Mouse (Mus musculus) liver, embryonic 14.5 days (tissue): ENCODE measurements around the gene Kalrn. TPM values are rescaled to one million over a fixed set of nuclear protein-coding genes. Genes with fewer than 3 reads are reported as not detected.

Experiments used
- ATAC-seq: fragments of 200-750 bp; cut with Nextera tagmentation; 2 replicates; pipeline ENCODE4 v1.8.0; 2017; ENCODE audit warnings: moderate number of reproducible peaks, mild to moderate bottlenecking, moderate library complexity; ENCODE audit not compliant: insufficient read depth
- DNase-seq, 3 experiments: peaks; one replicate each; pipeline ENCODE4 v3.0.0-alpha.2; 2012 to 2013; ENCODE audit warnings: low read depth in 3 of 3, low spot score in 3 of 3
- H3K27ac ChIP-seq: fragments of 300-500 bp; sonication (generic); 2 replicates; pipeline ENCODE4 v1.5.1; 2014; ENCODE audit warnings: moderate library complexity, mild to moderate bottlenecking, control low read depth, inconsistent platforms
- H3K27me3 ChIP-seq: fragments of 300-500 bp; sonication (generic); 2 replicates; pipeline ENCODE4 v1.6.1; 2014; ENCODE audit warnings: mild to moderate bottlenecking, low read length, moderate library complexity; ENCODE audit not compliant: control insufficient read depth, insufficient read depth
- H3K36me3 ChIP-seq: fragments of 300-500 bp; sonication (generic); replicated peaks from 2 replicates; pipeline ENCODE4 v1.6.1; 2014; ENCODE audit warnings: low read depth; ENCODE audit not compliant: control insufficient read depth, insufficient read depth
- H3K4me1 ChIP-seq, 2 experiments: fragments of 200-500 bp in 1 of 2; fragments of 300-500 bp in 1 of 2; sonication (generic) in 1 of 2; replicated peaks; 2 replicates each; pipeline ENCODE4 v1.6.1; 2012 to 2014; ENCODE audit warnings: antibody characterized with exemption in 1 of 2, inconsistent platforms in 1 of 2, low read length in 1 of 2; ENCODE audit not compliant: control insufficient read depth in 2 of 2, insufficient read depth in 2 of 2
- H3K4me2 ChIP-seq: fragments of 300-500 bp; sonication (generic); 2 replicates; pipeline ENCODE4 v1.6.1; 2014; ENCODE audit warnings: low read depth, mild to moderate bottlenecking, control low read depth, moderate library complexity
- H3K4me3 ChIP-seq, 2 experiments: fragments of 200-500 bp in 1 of 2; fragments of 300-500 bp in 1 of 2; sonication (generic) in 1 of 2; 2 replicates each; pipeline ENCODE4 v1.5.1; 2012 to 2014; ENCODE audit warnings: low read depth in 2 of 2, low read length in 2 of 2, mild to moderate bottlenecking in 2 of 2, control low read depth in 1 of 2, inconsistent platforms in 1 of 2, moderate library complexity in 1 of 2; ENCODE audit not compliant: insufficient read depth in 1 of 2
- H3K9ac ChIP-seq: fragments of 300-500 bp; sonication (generic); replicated peaks from 2 replicates; pipeline ENCODE4 v1.6.1; 2014; ENCODE audit warnings: mild to moderate bottlenecking, control low read depth, moderate library complexity
- H3K9me3 ChIP-seq: fragments of 300-500 bp; sonication (generic); 2 replicates; pipeline ENCODE4 v1.6.1; 2016; ENCODE audit warnings: low read length, mixed read lengths; ENCODE audit not compliant: control insufficient read depth
- CTCF ChIP-seq: IDR thresholded peaks from 2 replicates; pipeline ENCODE4 v1.5.1; 2016; ENCODE audit warnings: antibody characterized with exemption, low read depth, control low read depth
- EP300 ChIP-seq: IDR thresholded peaks from 2 replicates; pipeline ENCODE4 v1.6.1; 2016; ENCODE audit warnings: antibody characterized with exemption, low read depth
- WGBS: fragments of 180-500 bp; shearing (Covaris S2); extraction: QIAGEN DNeasy Blood & Tissue Kit; methylation state at CpG from one replicate; pipeline ENCODE4 v1.1.7; 2014; ENCODE audit not compliant: insufficient replicate concordance; 5-methylcytosine and 5-hydroxymethylcytosine counted together
- polyA plus RNA-seq, 2 experiments: library from polyadenylated mRNA; depleted of rRNA in 1 of 2; stranded (reverse) in 1 of 2; unstranded in 1 of 2; fragments of >200 nt; fragmentation: Nextera tagmentation in 1 of 2; extraction: Ambion mirVana in 1 of 2; gene quantifications; 2 replicates each; pipeline versions ENCODE4 v1.2.1 to v1.2.3; 2012 to 2014

The Kalrn gene
- polyA plus RNA-seq, 2 experiments, result 7.2 to 8.5 TPM

DNA sequence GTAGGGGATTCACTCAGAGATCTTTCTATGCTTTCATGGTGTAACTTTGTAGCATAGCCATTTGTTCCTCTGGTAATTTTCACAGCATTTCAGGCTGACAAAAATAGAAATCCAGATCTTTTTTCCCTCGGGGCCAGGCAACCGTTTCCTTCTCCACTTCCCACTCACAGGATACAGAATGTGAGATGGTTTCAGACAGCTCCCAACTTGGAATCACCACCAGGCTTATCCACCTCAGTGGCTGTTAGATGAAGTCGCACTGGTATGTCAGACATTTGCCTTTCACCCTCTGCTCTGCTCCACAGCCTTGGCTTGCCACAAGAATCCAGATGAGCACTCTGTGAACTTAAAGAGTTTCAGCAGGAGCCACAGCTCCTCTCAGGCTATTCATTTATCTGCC is 48.1 kb downstream of the Kalrn start:
- 41% methylated on average over 3 of the region's 3 CpGs for WGBS
- H3K4me2 ChIP-seq, result no peak overlapping the region
- no peak for TF ChIP-seq CTCF
- DNase-seq (no peak), ATAC-seq (no peak)
- no peak overlapping the region for H3K9ac ChIP-seq
- H3K27ac ChIP-seq, result no peak overlapping the region
- H3K9me3 ChIP-seq, result no peaks in the 10 kb centered on the region
- H3K36me3 ChIP-seq, result no peaks in the 10 kb centered on the region
- H3K4me3 ChIP-seq, result no peak overlapping the region
- H3K4me1 ChIP-seq, result peaks cover 0 to 5% of the 10 kb centered on the region in 2 experiments; a peak in 2 of 4 replicates
- no peaks in the 10 kb centered on the region for H3K27me3 ChIP-seq

DNA sequence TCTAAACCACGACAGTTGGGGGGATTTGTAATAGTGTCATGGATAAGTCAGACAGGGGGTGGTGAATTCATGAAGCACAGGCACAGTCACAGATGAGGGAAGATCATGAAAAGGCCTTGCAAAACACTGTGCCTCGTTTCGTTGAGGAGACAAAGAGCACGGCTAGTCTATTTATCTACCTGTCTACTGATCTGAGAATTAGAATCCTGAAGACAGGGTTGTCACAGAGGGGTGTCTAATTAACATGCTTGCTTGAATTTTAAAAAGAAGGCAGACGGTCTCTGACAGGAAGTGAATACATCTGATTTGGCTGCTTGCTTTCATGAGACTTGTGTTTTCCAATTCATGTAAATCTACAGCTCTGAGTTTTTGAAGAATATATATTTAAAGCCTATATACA is 52.3 kb downstream of the Kalrn start:
- Histone ChIP-seq H3K9me3 (no peaks in the 10 kb centered on the region), H3K9ac (no peak overlapping the region), H3K4me3 (no peak overlapping the region), H3K36me3 (no peaks in the 10 kb centered on the region), H3K4me2 (no peak overlapping the region), H3K27me3 (no peaks in the 10 kb centered on the region), H3K4me1 (no peaks in the 10 kb centered on the region), H3K27ac (no peak overlapping the region)
- no peak for TF ChIP-seq EP300
- no peak for ATAC-seq
- 50% methylated on average over 5 of the region's 5 CpGs for WGBS
- DNase-seq, result no peak

DNA sequence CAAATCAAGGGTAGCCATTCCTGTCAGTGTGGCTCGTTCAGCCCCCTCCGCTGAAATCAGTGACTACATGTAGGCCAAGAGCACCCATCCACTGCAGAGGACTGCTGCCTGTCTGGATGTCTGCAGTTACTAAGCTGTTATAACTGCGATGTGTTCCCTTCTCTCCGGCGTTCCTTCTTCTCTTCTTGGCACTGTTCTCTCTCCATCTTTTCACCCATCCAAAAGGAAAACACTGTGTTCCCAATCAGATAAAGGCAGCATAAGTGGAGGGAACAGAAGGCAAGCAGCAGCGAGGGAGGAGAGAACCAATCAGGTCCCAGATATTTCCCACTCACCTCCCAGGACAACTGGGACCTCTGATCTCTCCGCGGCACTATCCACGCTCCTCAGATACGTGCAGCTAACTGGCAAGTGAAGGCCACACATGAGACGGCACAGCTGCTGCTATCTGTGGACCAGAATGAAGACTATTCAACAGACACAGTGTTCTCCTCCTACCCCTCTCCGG is 56.4 kb downstream of the Kalrn start:
- Histone ChIP-seq H3K9ac (no peak overlapping the region), H3K27me3 (no peaks in the 10 kb centered on the region), H3K27ac (no peak overlapping the region), H3K4me1 (no peaks in the 10 kb centered on the region), H3K9me3 (no peaks in the 10 kb centered on the region), H3K36me3 (no peaks in the 10 kb centered on the region), H3K4me2 (no peak overlapping the region), H3K4me3 (no peak overlapping the region)
- WGBS, result 68% methylated on average over 12 of the region's 12 CpGs
- TF ChIP-seq CTCF, result no peak
- no peak for TF ChIP-seq EP300
- no peak for DNase-seq
- ATAC-seq, result no peak

DNA sequence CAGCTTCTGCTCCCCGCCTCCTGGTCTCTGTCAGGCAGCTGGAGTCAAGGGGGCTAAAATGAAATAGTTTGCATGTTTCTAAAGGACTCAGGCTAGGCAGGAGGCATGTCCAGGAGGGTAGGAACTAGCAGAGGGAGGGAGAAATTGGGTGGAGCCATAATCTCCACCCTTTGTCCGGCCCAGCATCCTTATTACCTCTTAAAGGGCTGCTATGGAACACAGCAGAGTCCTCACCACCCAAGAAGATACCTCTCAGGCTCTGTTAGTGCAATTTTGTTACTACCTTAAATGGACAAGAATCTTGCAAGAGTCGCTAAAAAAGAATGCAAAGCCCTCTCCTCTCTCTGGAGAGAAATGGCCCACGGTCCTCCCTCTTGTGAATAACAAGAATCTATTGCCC is 57.8 kb downstream of the Kalrn start:
- Histone ChIP-seq H3K36me3 (no peaks in the 10 kb centered on the region), H3K9ac (no peak overlapping the region), H3K9me3 (no peaks in the 10 kb centered on the region), H3K27me3 (no peaks in the 10 kb centered on the region), H3K4me2 (no peak overlapping the region), H3K4me3 (no peak overlapping the region), H3K27ac (no peak overlapping the region), H3K4me1 (no peaks in the 10 kb centered on the region)
- TF ChIP-seq CTCF (no peak), EP300 (no peak)
- DNase-seq, result no peak
- ATAC-seq, result no peak
- 52% methylated on average over 4 of the region's 4 CpGs for WGBS

DNA sequence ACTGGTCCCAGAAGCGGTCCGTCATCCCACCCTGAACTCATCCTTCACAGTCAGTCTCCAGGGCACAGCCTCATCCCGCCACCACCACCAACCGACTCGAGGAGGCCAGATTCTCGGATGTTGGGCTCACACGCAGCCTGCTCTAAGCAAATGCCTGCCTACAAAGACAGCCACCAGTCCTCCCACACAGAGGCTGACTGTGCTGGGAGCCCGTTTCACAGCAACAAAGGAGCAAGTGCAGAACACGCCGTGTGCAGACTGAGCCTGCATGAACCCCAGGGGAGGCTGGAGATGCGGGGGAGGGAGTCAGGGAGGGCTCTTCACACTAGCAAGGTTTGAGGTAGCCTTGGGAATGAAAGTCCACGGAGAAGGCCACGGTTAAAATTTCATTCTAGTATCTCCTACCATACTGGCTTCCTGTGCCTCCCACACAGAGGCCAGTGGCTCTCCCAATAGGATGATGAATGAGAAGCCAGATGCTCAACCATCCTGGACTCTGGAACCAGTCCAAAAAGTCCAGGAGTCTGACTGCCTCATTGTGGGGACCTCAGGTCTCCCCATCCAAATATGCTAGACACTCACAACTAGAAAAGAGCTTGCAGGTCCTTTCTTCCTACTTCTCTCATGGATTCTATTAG is 59.3 kb downstream of the Kalrn start:
- no peak for TF ChIP-seq CTCF
- TF ChIP-seq EP300, result no peak
- DNase-seq, result no peak

More for the DNA sequence above, 59.3 kb downstream of the Kalrn start:
- no peak for ATAC-seq
- WGBS, result 58% methylated on average over 13 of the region's 13 CpGs
- H3K4me2 ChIP-seq, result no peak overlapping the region
- H3K9ac ChIP-seq, result no peak overlapping the region
- H3K9me3 ChIP-seq, result no peaks in the 10 kb centered on the region
- H3K4me3 ChIP-seq, result no peak overlapping the region
- H3K4me1 ChIP-seq, result no peaks in the 10 kb centered on the region
- H3K36me3 ChIP-seq, result no peaks in the 10 kb centered on the region
- H3K27me3 ChIP-seq, result no peaks in the 10 kb centered on the region
- no peak overlapping the region for H3K27ac ChIP-seq
